Mouse (Mus musculus) embryonic facial prominence, embryonic 15.5 days (tissue): ENCODE measurements around the gene Fbxo8. TPM values are rescaled to one million over a fixed set of nuclear protein-coding genes. Genes with fewer than 3 reads are reported as not detected.

Experiments
- ATAC-seq: fragments of 200-750 bp; cut with Nextera tagmentation; 2 replicates; pipeline ENCODE4 v1.8.0; 2017; ENCODE audit warnings: low read depth, moderate TSS enrichment; ENCODE audit not compliant: insufficient number of reproducible peaks, low FRiP score, low TSS enrichment
- H3K27ac ChIP-seq: fragments of 300-500 bp; sonication (generic); replicated peaks from 2 replicates; pipeline ENCODE4 v1.5.1; 2015; ENCODE audit warnings: mild to moderate bottlenecking, inconsistent platforms
- H3K27me3 ChIP-seq: fragments of 300-500 bp; sonication (generic); 2 replicates; pipeline ENCODE4 v1.6.1; 2015; ENCODE audit warnings: inconsistent platforms
- H3K36me3 ChIP-seq: fragments of 300-500 bp; sonication (generic); 2 replicates; pipeline ENCODE4 v1.6.1; 2015; ENCODE audit warnings: mild to moderate bottlenecking, inconsistent platforms
- H3K4me1 ChIP-seq: fragments of 300-500 bp; sonication (generic); 2 replicates; pipeline ENCODE4 v1.6.1; 2015; ENCODE audit warnings: inconsistent platforms
- H3K4me2 ChIP-seq: fragments of 300-500 bp; sonication (generic); replicated peaks from 2 replicates; pipeline ENCODE4 v1.6.1; 2015; ENCODE audit warnings: mild to moderate bottlenecking, inconsistent platforms
- H3K4me3 ChIP-seq: fragments of 300-500 bp; sonication (generic); replicated peaks from 2 replicates; pipeline ENCODE4 v1.5.1; 2015; ENCODE audit warnings: mild to moderate bottlenecking, inconsistent platforms
- H3K9ac ChIP-seq: fragments of 300-500 bp; sonication (generic); 2 replicates; pipeline ENCODE4 v1.6.1; 2015; ENCODE audit warnings: inconsistent platforms
- H3K9me3 ChIP-seq: fragments of 300-500 bp; sonication (generic); replicated peaks from 2 replicates; pipeline ENCODE4 v1.6.1; 2016; ENCODE audit warnings: inconsistent platforms
- WGBS: fragments of 180-500 bp; shearing (Covaris S2); methylation state at CpG from one replicate; pipeline ENCODE4 v1.1.7; 2015; 5-methylcytosine and 5-hydroxymethylcytosine counted together
- microRNA-seq: library from miRNA; unstranded; fragments of <30 nt; microRNA quantifications from one replicate; pipeline ENCODE4, GENCODE M21; 2016; ENCODE audit warnings: borderline number of aligned reads
- polyA plus RNA-seq: library from polyadenylated mRNA; unstranded; fragments of >200 nt; fragmentation: Nextera tagmentation; extraction: Ambion mirVana; gene quantifications from 2 replicates; pipeline ENCODE4 v1.2.1, GENCODE M21; 2015

Fbxo8 gene
- polyA plus RNA-seq, 1 experiment from 2014 or later: 40.2 TPM

DNA sequence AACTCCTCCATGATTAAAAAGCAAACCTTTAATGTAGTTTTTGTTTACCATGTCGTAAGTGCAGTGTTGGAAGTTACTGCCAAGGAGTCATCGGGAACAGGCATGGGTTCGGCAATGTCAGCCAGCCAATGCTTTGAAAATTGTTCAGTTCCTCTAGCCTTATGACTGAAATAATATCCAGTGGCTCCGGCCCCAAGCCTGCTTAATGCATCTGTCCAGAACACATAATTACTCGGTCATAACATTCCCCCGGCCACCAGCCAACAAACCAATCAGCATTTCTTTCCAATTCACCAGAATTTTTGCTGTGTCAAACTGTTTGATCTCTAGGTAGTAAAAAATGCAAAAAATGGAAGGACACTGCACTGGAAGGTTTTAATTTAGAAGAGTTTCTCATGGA, 88.4 kb downstream of the Fbxo8 start:
- Histone ChIP-seq H3K4me2 (0 out of 2 replicates have a peak overlapping the region, but pooled peaks have one; percentile 0), H3K27me3 (no peaks in the 10 kb centered on the region), H3K9ac (no peak overlapping the region), H3K4me1 (no peaks in the 10 kb centered on the region), H3K36me3 (no peaks in the 10 kb centered on the region), H3K4me3 (no peak overlapping the region), H3K27ac (no peak overlapping the region), H3K9me3 (no peaks in the 10 kb centered on the region)
- no peak for ATAC-seq
- whole genome bisulfite sequencing: 34% methylated on average over 6 of the region's 6 CpGs

Small RNA genes within 50 kb of the gene (microRNA-seq; reads per million reads assigned to microRNA genes)
- gene Gm25992: not detected

Other genes with a start within 250 kb of the Fbxo8 start
- gene Cep44, start within 50 bp of the Fbxo8 start, polyA plus RNA-seq: 32.7 and 36.8 TPM in 2 replicates